Mouse (Mus musculus) retina, postnatal 1 day (tissue): ENCODE data around the gene Tgm1.
A peak's percentile ranks its signal among the peaks of the same experiment; 100 is the strongest.

ENCODE experiments used
- DNase-seq: peaks from one replicate; pipeline ENCODE4 v3.0.0-alpha.2; 2012

The Tgm1 gene

GRCm38 (mm10) chr14:55671833-55672740, 41.6 kb downstream of the Tgm1 start, which contains the start of the genes Gmpr2 and Nedd8:
Gmpr2 (plus strand) TSS chr14:55671941.
Nedd8 (minus strand) TSS chr14:55672124.
- peak; percentile 98 for DNase-seq

GRCm38 (mm10) chr14:55671486-55671832, 42.3 kb downstream of the Tgm1 start:
- no peak for DNase-seq

GRCm38 (mm10) chr14:55660636-55661035, 53.1 kb downstream of the Tgm1 start:
- no peak for DNase-seq

- DNase-seq: peak; percentile 94
These were observed 53.7 kb downstream of the Tgm1 start, which contains the start of gene Mdp1 for GRCm38 (mm10) chr14:55659960-55660573. Mdp1 (minus strand) TSS chr14:55660508.

GRCm38 (mm10) chr14:55658011-55658410, 55.7 kb downstream of the Tgm1 start:
- no peak for DNase-seq

- no peak for DNase-seq
These were observed 56.8 kb downstream of the Tgm1 start for GRCm38 (mm10) chr14:55656935-55657334.

GRCm38 (mm10) chr14:55651528-55651927, 62.2 kb downstream of the Tgm1 start:
- DNase-seq: no peak
